In the genomic region with DNA sequence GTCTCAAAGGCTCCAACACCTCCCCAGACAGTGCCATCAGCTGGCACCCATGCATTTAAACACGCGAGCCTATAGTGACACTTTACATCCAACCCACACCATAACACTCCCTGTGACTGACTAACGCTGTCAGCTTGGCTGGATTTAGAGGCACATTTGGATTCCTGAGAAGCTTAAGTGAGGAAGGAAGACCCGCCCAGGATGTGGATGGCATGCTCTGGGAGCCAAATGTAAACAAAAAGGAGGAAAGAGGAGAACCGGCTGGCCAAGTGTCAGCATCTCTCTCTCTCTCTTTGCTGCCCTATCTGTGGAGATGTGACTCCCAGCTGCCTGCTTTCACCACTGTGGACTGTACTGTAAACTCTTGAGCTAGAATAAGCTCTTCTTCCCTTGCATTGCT, we compare ENCODE assay signal across 17 mouse cellular contexts. TPM values are rescaled to one million over a fixed set of nuclear protein-coding genes. Genes with fewer than 3 reads are reported as not detected.
DNase-seq lines count a peak whose midpoint lies in the region; ATAC-seq lines count a peak whose summit lies in the region.
"Had no signal": no experiment of that assay in that cellular context is flagged by ENCODE, and none has a peak within 500 bp of the region (broad histone marks: within the 10 kb centered on the region; RNA-seq: fewer than 3 reads in every experiment).

No protein-coding gene starts in this region.

- H3K4me2 ChIP-seq in kidney, embryonic 14.5 days (replicated peaks; ENCODE audit: low read depth, low read length), result no peak overlapping the region
- no peak overlapping the region for H3K4me2 ChIP-seq in intestine, embryonic 16.5 days (ENCODE audit: low read depth, low read length)
- no peak overlapping the region for H3K4me2 ChIP-seq in midbrain, embryonic 16.5 days (ENCODE audit: low read length)
- H3K4me2 ChIP-seq: liver, embryonic 15.5 days; midbrain, embryonic 15.5 days had no signal

- ATAC-seq in kidney, embryonic 14.5 days (ENCODE audit: low FRiP score, low TSS enrichment), result peak; percentile 81
- ATAC-seq in intestine, embryonic 16.5 days, result peak; percentile 63
- ATAC-seq in midbrain, embryonic 16.5 days, result no peak
- ATAC-seq: midbrain, embryonic 15.5 days had no signal

- no peaks in the 10 kb centered on the region for H3K27me3 ChIP-seq in kidney, embryonic 14.5 days (ENCODE audit: control insufficient read depth, insufficient read depth, low read length)
- no peaks in the 10 kb centered on the region for H3K27me3 ChIP-seq in intestine, embryonic 16.5 days (replicated peaks; ENCODE audit: control insufficient read depth, insufficient read depth, low read length)
- no peaks in the 10 kb centered on the region for H3K27me3 ChIP-seq in midbrain, embryonic 16.5 days (ENCODE audit: control insufficient read depth, insufficient read depth, low read depth, low read length)
- H3K27me3 ChIP-seq: liver, embryonic 15.5 days; midbrain, embryonic 15.5 days had no signal

- intact Hi-C loops in heart, postnatal 14 days (cut with DNase I), result no loop called here

- no peak overlapping the region for H3K27ac ChIP-seq in kidney, embryonic 14.5 days (ENCODE audit: low read depth, low read length)
- no peak overlapping the region for H3K27ac ChIP-seq in intestine, embryonic 16.5 days (ENCODE audit: low read length)
- no peak overlapping the region for H3K27ac ChIP-seq in midbrain, embryonic 16.5 days (ENCODE audit: low read length)
- H3K27ac ChIP-seq: liver, embryonic 15.5 days; midbrain, embryonic 15.5 days had no signal

- WGBS in kidney, embryonic 14.5 days, result 8% methylated on average over 5 of the region's 5 CpGs
- 24% methylated on average over 5 of the region's 5 CpGs for WGBS in intestine, embryonic 16.5 days
- 51% methylated on average over 5 of the region's 5 CpGs for WGBS in midbrain, embryonic 16.5 days

- H3K9ac ChIP-seq in kidney, embryonic 14.5 days (ENCODE audit: low read depth, low read length), result no peak overlapping the region
- H3K9ac ChIP-seq in intestine, embryonic 16.5 days (ENCODE audit: low read depth, low read length), result no peak overlapping the region
- H3K9ac ChIP-seq in midbrain, embryonic 16.5 days (ENCODE audit: low read depth, low read length), result no peak overlapping the region
- H3K9ac ChIP-seq: liver, embryonic 15.5 days; midbrain, embryonic 15.5 days had no signal

- no peak for DNase-seq in kidney, adult 11 months
- DNase-seq in brain, adult 2 months (ENCODE audit: low read depth, low spot score), result peak; percentile 35
- peak; percentile 65 to 82 for DNase-seq in lung, postnatal 4 days
- DNase-seq in heart, postnatal 14 days, result no peak
- no peak for DNase-seq in gastrocnemius, postnatal 4 days (ENCODE audit: low spot score in 2 of 2)
- DNase-seq: cerebellum, postnatal 36 days; kidney, adult 8-10 months; layer of hippocampus, adult 9-11 months had no signal

- 0 out of 2 replicates have a peak, but pooled peaks cover 5% of the 10 kb centered on the region for H3K9me3 ChIP-seq in kidney, embryonic 14.5 days (ENCODE audit: control insufficient read depth, low read length)
- H3K9me3 ChIP-seq in intestine, embryonic 16.5 days (ENCODE audit: control insufficient read depth, low read length), result no peaks in the 10 kb centered on the region
- 0 out of 2 replicates have a peak, but pooled peaks cover 4% of the 10 kb centered on the region for H3K9me3 ChIP-seq in midbrain, embryonic 16.5 days (replicated peaks; ENCODE audit: control insufficient read depth, low read length, poor library complexity, severe bottlenecking)
- H3K9me3 ChIP-seq: liver, embryonic 15.5 days had no signal

- no peaks in the 10 kb centered on the region for H3K36me3 ChIP-seq in kidney, embryonic 14.5 days (ENCODE audit: control insufficient read depth, insufficient read depth, low read length)
- H3K36me3 ChIP-seq in intestine, embryonic 16.5 days (ENCODE audit: control insufficient read depth, insufficient read depth, low read length), result no peaks in the 10 kb centered on the region
- no peaks in the 10 kb centered on the region for H3K36me3 ChIP-seq in midbrain, embryonic 16.5 days (ENCODE audit: control insufficient read depth, insufficient read depth, low read length)
- H3K36me3 ChIP-seq: liver, embryonic 15.5 days; midbrain, embryonic 15.5 days had no signal

- H3K4me1 ChIP-seq in kidney, embryonic 14.5 days (ENCODE audit: control insufficient read depth, insufficient read depth, low read length), result peaks cover 10% of the 10 kb centered on the region; the same call in 1 of the 2 replicates
- H3K4me1 ChIP-seq in intestine, embryonic 16.5 days (ENCODE audit: control insufficient read depth, insufficient read depth, low read length), result peaks cover 4% of the 10 kb centered on the region; the same call in 1 of the 2 replicates
- no peaks in the 10 kb centered on the region for H3K4me1 ChIP-seq in midbrain, embryonic 16.5 days (ENCODE audit: control insufficient read depth, insufficient read depth, low read length)
- H3K4me1 ChIP-seq: liver, embryonic 15.5 days; midbrain, embryonic 15.5 days had no signal

- H3K4me3 ChIP-seq in kidney, embryonic 14.5 days (ENCODE audit: low read length), result no peak overlapping the region
- H3K4me3 ChIP-seq in intestine, embryonic 16.5 days (ENCODE audit: low read length), result no peak overlapping the region
- H3K4me3 ChIP-seq in midbrain, embryonic 16.5 days (ENCODE audit: low read depth, low read length), result no peak overlapping the region
- H3K4me3 ChIP-seq: erythroblast, embryonic 14.5 days; liver, embryonic 15.5 days; midbrain, embryonic 15.5 days had no signal

RNA-seq across cellular contexts. Expression of a gene that starts 9.8 kb away (rescaled TPM):
- polyA plus RNA-seq in kidney, embryonic 14.5 days (2014; fragmentation: Nextera tagmentation; extraction: Ambion mirVana), result 27.7 and 39.9 TPM in 2 replicates
- polyA plus RNA-seq in intestine, embryonic 16.5 days (2015; fragmentation: Nextera tagmentation; extraction: Ambion mirVana), result 27.5 and 35.6 TPM in 2 replicates
- polyA plus RNA-seq in midbrain, embryonic 16.5 days (2015; fragmentation: Nextera tagmentation; extraction: Ambion mirVana), result 15.6 and 16.1 TPM in 2 replicates
- 10 to 100 TPM; 20.8 to 28.1 TPM for total RNA-seq in heart, postnatal 14 days (2021)
- 10 to 100 TPM; 52.8 to 61.9 TPM for total RNA-seq in gastrocnemius, postnatal 4 days (2021)

RNA-seq across cellular contexts. Expression of a gene that starts 41.2 kb away (rescaled TPM):
- 0.21 TPM in 1 of 2 replicates, not detected in the other for polyA plus RNA-seq in kidney, embryonic 14.5 days (2014; fragmentation: Nextera tagmentation; extraction: Ambion mirVana)
- polyA plus RNA-seq in intestine, embryonic 16.5 days (2015; fragmentation: Nextera tagmentation; extraction: Ambion mirVana), result not detected in 2 replicates
- polyA plus RNA-seq in midbrain, embryonic 16.5 days (2015; fragmentation: Nextera tagmentation; extraction: Ambion mirVana), result not detected in 2 replicates
- total RNA-seq in heart, postnatal 14 days (2021), result not detected
- not detected for total RNA-seq in gastrocnemius, postnatal 4 days (2021)
- total RNA-seq: gastrocnemius, adult 18-20 months had no signal
- polyA plus RNA-seq: erythroblast, embryonic 14.5 days; liver, embryonic 15.5 days; midbrain, embryonic 15.5 days; neural tube, embryonic 14.5 days; urinary bladder, adult 2 months had no signal

Comparison
In these comparisons a context has a peak if more than half of its experiments do, and no peak if none do; other contexts are left out.
1. DNase-seq: peak in brain, adult 2 months (single experiment) and lung, postnatal 4 days (2 of 2); none in kidney, adult 11 months (single experiment), heart, postnatal 14 days (0 of 2) and gastrocnemius, postnatal 4 days (0 of 2).